Mouse (Mus musculus): Measurements from ENCODE around the gene Pde6c. TPM values are rescaled to one million over a fixed set of nuclear protein-coding genes. Genes with fewer than 3 reads are reported as not detected.

Pde6c gene
- total RNA-seq (2023), result not detected in 2 replicates

DNA sequence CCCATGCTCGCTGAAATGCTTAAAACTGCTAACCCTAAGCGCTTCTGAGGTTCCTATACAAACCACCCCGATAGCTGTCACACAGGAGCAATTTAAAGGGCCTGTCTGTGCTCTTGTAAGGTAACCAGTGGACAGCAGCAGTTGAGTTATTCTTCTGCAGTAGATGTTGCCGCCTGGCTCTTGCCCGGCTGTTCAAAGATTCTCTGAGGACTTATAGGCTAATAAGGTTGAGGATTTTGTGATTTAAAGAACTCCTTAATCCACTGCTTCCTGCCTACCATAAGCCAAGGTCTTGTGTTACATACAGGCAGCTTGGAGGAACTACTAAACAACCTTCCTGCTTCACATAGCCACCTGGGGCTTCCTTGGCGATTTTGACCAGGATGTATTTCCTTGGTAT, at the start of gene Pde6c:
Gene Pde6c, plus strand, starts transcription at position 301 of the 400 bp plus-strand sequence.

GRCm38 (mm10) chr19:38096858-38097758, 35.5 kb upstream of the Pde6c start, which contains the start of gene Ffar4:
TSS of gene Ffar4 (plus strand) at chr19:38097071.

GRCm38 (mm10) chr19:38125219-38125610, 7.4 kb upstream of the Pde6c start, which contains the start of gene Rbp4:
TSS of gene Rbp4 (minus strand) at chr19:38125281.

GRCm38 (mm10) chr19:38223905-38224684, 91.5 kb downstream of the Pde6c start, which contains the start of gene Fra10ac1:
TSS of gene Fra10ac1 (minus strand) at chr19:38224156.

Other genes with a start within 250 kb of the Pde6c start
- 14.0 and 14.5 TPM in 2 replicates for gene Myof, start 89.2 kb upstream of the Pde6c start, total RNA-seq (2023)
- gene Cep55, start 77.8 kb upstream of the Pde6c start, total RNA-seq (2023), result 14.7 and 17.0 TPM in 2 replicates
- 0.39 TPM in 1 of 2 replicates, not detected in the other for gene Ffar4, start 35.7 kb upstream of the Pde6c start, total RNA-seq (2023)
- not detected in 2 replicates for gene Rbp4, start 7.5 kb upstream of the Pde6c start, total RNA-seq (2023)
- gene Fra10ac1, start 91.4 kb downstream of the Pde6c start, total RNA-seq (2023), result 5.2 and 5.4 TPM in 2 replicates
- gene Lgi1, start 131.8 kb downstream of the Pde6c start, total RNA-seq (2023), result not detected in 2 replicates